Comparison of ENCODE assay signal across 12 mouse cellular contexts in the genomic region with DNA sequence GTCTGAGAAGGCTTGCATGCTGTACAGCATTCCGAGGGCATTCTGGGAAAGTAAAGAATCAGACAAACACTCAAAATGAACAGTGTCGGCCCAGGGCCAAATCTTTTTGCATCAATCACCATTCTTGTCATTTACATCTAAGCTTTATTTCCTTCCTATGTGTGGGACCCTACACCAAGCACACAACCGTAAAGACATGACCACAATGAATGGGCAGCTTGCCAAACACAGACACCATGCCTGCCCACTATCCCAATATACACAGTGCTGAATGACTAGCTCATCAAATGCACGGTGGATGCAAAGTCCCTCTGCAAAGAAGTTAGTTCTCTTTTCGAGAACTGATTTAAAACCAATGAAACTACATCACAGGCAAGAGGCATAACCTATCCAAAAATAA.
DNase-seq lines count a peak whose midpoint lies in the region; ATAC-seq and TF ChIP-seq lines count a peak whose summit lies in the region.
"Had no signal": no experiment of that assay in that cellular context is flagged by ENCODE, and none has a peak within 500 bp of the region (broad histone marks: within the 10 kb centered on the region; RNA-seq: fewer than 3 reads in every experiment).

No protein-coding gene starts in this region.

- H3K9ac ChIP-seq in lung, embryonic 16.5 days (ENCODE audit: low read length): no peak overlapping the region
- H3K9ac ChIP-seq: hindbrain, embryonic 15.5 days; liver, postnatal 0 days had no signal

- H3K4me2 ChIP-seq in lung, embryonic 16.5 days (ENCODE audit: low read depth, low read length): no peak overlapping the region
- H3K4me2 ChIP-seq: hindbrain, embryonic 15.5 days had no signal

- no peak for TF ChIP-seq CTCF in kidney, adult 2 months (conservative IDR thresholded peaks at IDR 0.05; ENCODE audit: insufficient read depth, insufficient read length, low read depth, low read length)
- TF ChIP-seq CTCF in G1E (IDR thresholded peaks at IDR 0.05; ENCODE audit: low read depth, low read length): no peak

- ATAC-seq in G1E (ENCODE audit: extremely low read depth, insufficient number of reproducible peaks, low FRiP score, poor library complexity, severe bottlenecking): peak; percentile 22; the same call in 1 of the 2 replicates
- ATAC-seq in lung, embryonic 16.5 days (ENCODE audit: low read depth): peak; percentile 89
- ATAC-seq: liver, postnatal 0 days had no signal

- H3K36me3 ChIP-seq in kidney, adult 2 months (ENCODE audit: control insufficient read depth, insufficient read depth, low read length): no peaks in the 10 kb centered on the region
- H3K36me3 ChIP-seq in G1E (replicated peaks): peaks cover 35% of the 10 kb centered on the region
- H3K36me3 ChIP-seq in lung, embryonic 16.5 days (ENCODE audit: control insufficient read depth, insufficient read depth, low read length): no peaks in the 10 kb centered on the region
- H3K36me3 ChIP-seq: hindbrain, embryonic 15.5 days had no signal

- TF ChIP-seq POLR2A in kidney, adult 2 months (IDR thresholded peaks at IDR 0.05; ENCODE audit: low read depth, low read length): no peak

- H3K4me3 ChIP-seq in kidney, adult 2 months (ENCODE audit: insufficient read depth, low read depth, low read length): no peak overlapping the region
- no peak overlapping the region for H3K4me3 ChIP-seq in G1E (ENCODE audit: low read depth, low read length)
- no peak overlapping the region for H3K4me3 ChIP-seq in lung, embryonic 16.5 days (ENCODE audit: low read length)
- H3K4me3 ChIP-seq: hindbrain, embryonic 15.5 days had no signal

- H3K4me1 ChIP-seq in kidney, adult 2 months (ENCODE audit: control insufficient read depth, insufficient read depth, low read length): no peaks in the 10 kb centered on the region
- peaks cover 4% of the 10 kb centered on the region for H3K4me1 ChIP-seq in G1E (ENCODE audit: insufficient read depth, low read depth, low read length)
- no peaks in the 10 kb centered on the region for H3K4me1 ChIP-seq in lung, embryonic 16.5 days (replicated peaks; ENCODE audit: control insufficient read depth, insufficient read depth, low read length)
- H3K4me1 ChIP-seq: hindbrain, embryonic 15.5 days had no signal

- no peaks in the 10 kb centered on the region for H3K27me3 ChIP-seq in kidney, adult 2 months (replicated peaks; ENCODE audit: control insufficient read depth, insufficient read depth, low read length)
- no peaks in the 10 kb centered on the region for H3K27me3 ChIP-seq in G1E (ENCODE audit: insufficient read depth, low read length)
- no peaks in the 10 kb centered on the region for H3K27me3 ChIP-seq in lung, embryonic 16.5 days (ENCODE audit: control insufficient read depth, insufficient read depth, low read depth, low read length)
- H3K27me3 ChIP-seq: hindbrain, embryonic 15.5 days had no signal

- peak; percentile 13 for DNase-seq in kidney, adult 2 months
- DNase-seq in kidney, adult 9 months: no peak
- DNase-seq in 3T3-L1 (ENCODE audit: low read depth, low spot score) (peak; percentile 21), G1E (ENCODE audit: low spot score) (no peak), adipocyte (ENCODE audit: low spot score) (no peak)
- no peak for DNase-seq in adrenal gland, postnatal 25 days
- no peak for DNase-seq in adrenal gland, postnatal 10 days
- DNase-seq: gastrocnemius, postnatal 36 days; layer of hippocampus, postnatal 36 days; liver, postnatal 0 days had no signal

- H3K9me3 ChIP-seq in G1E (replicated peaks): no peaks in the 10 kb centered on the region
- no peaks in the 10 kb centered on the region for H3K9me3 ChIP-seq in lung, embryonic 16.5 days (ENCODE audit: control insufficient read depth, low read length)
- H3K9me3 ChIP-seq: hindbrain, embryonic 15.5 days had no signal

- WGBS in kidney, adult 2 months: 62% methylated on average over 5 of the region's 5 CpGs
- WGBS in lung, embryonic 16.5 days: 34% methylated on average over 5 of the region's 5 CpGs

- no peak overlapping the region for H3K27ac ChIP-seq in kidney, adult 2 months (ENCODE audit: insufficient read depth, low read depth, low read length)
- no peak overlapping the region for H3K27ac ChIP-seq in lung, embryonic 16.5 days (ENCODE audit: low read length)
- H3K27ac ChIP-seq: hindbrain, embryonic 15.5 days had no signal

Comparison
In these comparisons a context has a peak if more than half of its experiments do, and no peak if none do; other contexts are left out.
1. DNase-seq: peak in kidney, adult 2 months (single experiment) and 3T3-L1 (single experiment); none in kidney, adult 9 months (single experiment), G1E (single experiment), adrenal gland, postnatal 25 days (single experiment), adipocyte (single experiment) and adrenal gland, postnatal 10 days (single experiment).